Mouse (Mus musculus): ENCODE data around the gene Cntn6. TPM values are rescaled to one million over a fixed set of nuclear protein-coding genes. Genes with fewer than 3 reads are reported as not detected.

The Cntn6 gene
- polyA plus RNA-seq, 1 experiment = not detected

GRCm38 (mm10) chr6:104563993-104564392, 71.4 kb downstream of the Cntn6 start:
- TF ChIP-seq CTCF (IDR thresholded peaks at IDR 0.05; ENCODE audit: borderline replicate concordance, control insufficient read depth, extremely low read depth, insufficient read depth, low read length, poor library complexity) = no peak
- no peak for TF ChIP-seq POLR2A (IDR thresholded peaks at IDR 0.05; ENCODE audit: control insufficient read depth, extremely low read depth, insufficient read depth, low read length, poor library complexity)
- Histone ChIP-seq H3K27me3 (ENCODE audit: control insufficient read depth, insufficient read depth, low read length) (no peaks in the 10 kb centered on the region), H3K27ac (ENCODE audit: control insufficient read depth, insufficient read depth, low read length) (no peak overlapping the region), H3K4me1 (replicated peaks; ENCODE audit: control insufficient read depth, insufficient read depth, low read length) (no peaks in the 10 kb centered on the region), H3K4me3 (ENCODE audit: control insufficient read depth, insufficient read depth, low read length) (no peak overlapping the region), H3K36me3 (ENCODE audit: control insufficient read depth, insufficient read depth, low read length) (no peaks in the 10 kb centered on the region)
- WGBS = 91% methylated on average over 1 of the region's 1 CpGs
- no peak for DNase-seq

DNA sequence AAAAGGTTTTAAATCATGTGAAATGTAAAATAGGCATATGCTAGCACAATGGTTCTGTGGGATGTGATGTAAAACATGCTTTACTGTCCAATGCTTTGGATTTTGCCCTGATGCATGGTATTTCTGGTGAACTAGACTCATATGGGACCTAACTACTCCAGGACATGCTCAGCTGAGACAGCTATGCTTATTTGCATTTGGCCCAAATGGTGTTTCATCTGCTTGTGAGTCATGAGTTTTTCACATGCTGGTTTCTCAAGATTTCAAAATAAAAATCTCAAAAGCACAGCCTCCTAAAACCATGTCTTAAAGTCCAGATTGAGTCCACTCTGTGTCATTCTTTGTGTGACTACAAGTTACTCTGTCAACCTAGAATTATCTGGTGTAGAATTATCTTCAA, 77.0 kb downstream of the Cntn6 start:
- DNase-seq = no peak
- no peak overlapping the region for H3K4me3 ChIP-seq (ENCODE audit: control insufficient read depth, insufficient read depth, low read length)
- TF ChIP-seq CTCF (IDR thresholded peaks at IDR 0.05; ENCODE audit: borderline replicate concordance, control insufficient read depth, extremely low read depth, insufficient read depth, low read length, poor library complexity) (no peak), POLR2A (IDR thresholded peaks at IDR 0.05; ENCODE audit: control insufficient read depth, extremely low read depth, insufficient read depth, low read length, poor library complexity) (no peak)

DNA sequence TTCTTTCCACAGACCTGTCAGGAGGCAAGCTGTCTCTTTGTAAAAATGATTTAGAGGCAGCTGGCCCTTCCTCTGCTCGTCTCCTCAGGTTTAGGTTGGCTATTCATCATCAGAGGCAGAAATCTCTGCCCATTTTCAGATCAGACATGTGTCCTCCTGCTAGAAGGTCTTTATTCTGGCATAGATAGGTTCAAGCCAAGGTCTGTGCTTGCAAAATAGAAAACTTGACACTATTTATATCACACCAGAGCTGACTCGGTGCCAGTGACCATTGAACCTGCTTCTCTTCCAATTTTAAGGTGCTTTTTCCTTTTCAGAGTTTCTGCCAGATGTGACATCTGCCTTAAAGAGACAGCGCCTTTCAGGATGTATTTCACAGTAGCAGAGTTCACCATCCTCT, 95.4 kb downstream of the Cntn6 start:
- Histone ChIP-seq H3K27me3 (ENCODE audit: control insufficient read depth, insufficient read depth, low read length) (no peaks in the 10 kb centered on the region), H3K4me1 (replicated peaks; ENCODE audit: control insufficient read depth, insufficient read depth, low read length) (no peaks in the 10 kb centered on the region), H3K27ac (ENCODE audit: control insufficient read depth, insufficient read depth, low read length) (no peak overlapping the region), H3K36me3 (ENCODE audit: control insufficient read depth, insufficient read depth, low read length) (no peaks in the 10 kb centered on the region), H3K4me3 (ENCODE audit: control insufficient read depth, insufficient read depth, low read length) (no peak overlapping the region)
- 53% methylated on average over 3 of the region's 3 CpGs for WGBS
- TF ChIP-seq POLR2A (IDR thresholded peaks at IDR 0.05; ENCODE audit: control insufficient read depth, extremely low read depth, insufficient read depth, low read length, poor library complexity) (no peak), CTCF (IDR thresholded peaks at IDR 0.05; ENCODE audit: borderline replicate concordance, control insufficient read depth, extremely low read depth, insufficient read depth, low read length, poor library complexity) (no peak)
- DNase-seq = no peak

More for the DNA sequence above, 77.0 kb downstream of the Cntn6 start:
- no peaks in the 10 kb centered on the region for H3K4me1 ChIP-seq (replicated peaks; ENCODE audit: control insufficient read depth, insufficient read depth, low read length)
- no peaks in the 10 kb centered on the region for H3K36me3 ChIP-seq (ENCODE audit: control insufficient read depth, insufficient read depth, low read length)
- H3K27ac ChIP-seq (ENCODE audit: control insufficient read depth, insufficient read depth, low read length) = no peak overlapping the region
- H3K27me3 ChIP-seq (ENCODE audit: control insufficient read depth, insufficient read depth, low read length) = no peaks in the 10 kb centered on the region

DNA sequence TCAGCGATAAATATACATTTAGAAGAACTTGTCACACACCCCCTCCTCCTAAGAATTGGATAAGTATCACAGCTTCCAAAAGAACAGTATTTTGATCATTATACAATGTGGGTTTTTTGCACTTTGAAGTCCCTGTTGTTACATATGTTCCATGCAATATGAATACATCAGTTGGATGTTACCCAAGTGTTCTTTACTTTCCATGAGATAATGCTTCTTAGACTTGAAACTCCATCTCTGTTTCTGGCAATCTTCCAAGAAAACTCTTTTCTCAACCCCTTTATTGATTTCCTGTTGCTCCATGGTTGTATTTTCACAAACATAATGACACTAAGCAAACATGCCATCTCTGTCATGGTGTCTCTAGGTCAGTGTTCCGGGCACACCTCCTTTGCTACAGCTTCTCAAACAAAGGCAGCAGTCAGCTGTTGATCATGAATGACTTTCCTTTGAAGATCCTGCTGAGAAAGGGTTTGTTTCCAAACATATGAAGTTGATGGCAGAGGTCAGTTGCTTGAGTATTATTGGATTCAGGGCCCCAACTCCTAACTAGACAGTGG, 108.3 kb downstream of the Cntn6 start:
- Histone ChIP-seq H3K27ac (ENCODE audit: control insufficient read depth, insufficient read depth, low read length) (no peak overlapping the region), H3K27me3 (ENCODE audit: control insufficient read depth, insufficient read depth, low read length) (no peaks in the 10 kb centered on the region), H3K4me3 (ENCODE audit: control insufficient read depth, insufficient read depth, low read length) (no peak overlapping the region), H3K4me1 (replicated peaks; ENCODE audit: control insufficient read depth, insufficient read depth, low read length) (no peaks in the 10 kb centered on the region), H3K36me3 (ENCODE audit: control insufficient read depth, insufficient read depth, low read length) (no peaks in the 10 kb centered on the region)
- TF ChIP-seq POLR2A (IDR thresholded peaks at IDR 0.05; ENCODE audit: control insufficient read depth, extremely low read depth, insufficient read depth, low read length, poor library complexity) (no peak), CTCF (IDR thresholded peaks at IDR 0.05; ENCODE audit: borderline replicate concordance, control insufficient read depth, extremely low read depth, insufficient read depth, low read length, poor library complexity) (no peak)
- 87% methylated on average over 2 of the region's 2 CpGs for WGBS
- no peak for DNase-seq

- no peaks in the 10 kb centered on the region for H3K4me1 ChIP-seq (replicated peaks; ENCODE audit: control insufficient read depth, insufficient read depth, low read length)
- H3K4me3 ChIP-seq (ENCODE audit: control insufficient read depth, insufficient read depth, low read length) = no peak overlapping the region
- TF ChIP-seq POLR2A (IDR thresholded peaks at IDR 0.05; ENCODE audit: control insufficient read depth, extremely low read depth, insufficient read depth, low read length, poor library complexity) (no peak), CTCF (IDR thresholded peaks at IDR 0.05; ENCODE audit: borderline replicate concordance, control insufficient read depth, extremely low read depth, insufficient read depth, low read length, poor library complexity) (no peak)
- no peaks in the 10 kb centered on the region for H3K27me3 ChIP-seq (ENCODE audit: control insufficient read depth, insufficient read depth, low read length)
- H3K36me3 ChIP-seq (ENCODE audit: control insufficient read depth, insufficient read depth, low read length) = no peaks in the 10 kb centered on the region
- no peak for DNase-seq
- H3K27ac ChIP-seq (ENCODE audit: control insufficient read depth, insufficient read depth, low read length) = no peak overlapping the region
Observed at GRCm38 (mm10) chr6:104602894-104603293, 110.3 kb downstream of the Cntn6 start.

DNA sequence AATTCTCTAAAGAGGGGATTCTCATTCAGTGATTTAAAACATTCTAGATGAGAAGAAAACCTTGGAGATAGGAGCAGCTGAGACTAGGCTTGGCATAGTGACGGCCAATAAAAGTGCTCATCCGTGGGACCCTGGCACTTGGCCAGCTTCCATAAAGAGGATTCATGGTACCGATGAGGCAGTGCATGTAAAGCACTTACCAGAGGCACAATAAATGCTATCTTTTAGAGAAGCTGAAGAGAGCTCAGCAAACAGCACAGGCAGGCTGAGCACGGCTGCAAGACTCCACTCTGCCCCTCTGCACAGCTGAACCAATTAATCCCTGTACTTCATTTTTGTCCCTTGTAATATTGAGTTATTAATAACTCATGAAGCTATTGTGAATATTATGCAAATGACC, 110.8 kb downstream of the Cntn6 start:
- H3K4me3 ChIP-seq (ENCODE audit: control insufficient read depth, insufficient read depth, low read length) = no peak overlapping the region
- H3K4me1 ChIP-seq (replicated peaks; ENCODE audit: control insufficient read depth, insufficient read depth, low read length) = no peaks in the 10 kb centered on the region
- H3K36me3 ChIP-seq (ENCODE audit: control insufficient read depth, insufficient read depth, low read length) = no peaks in the 10 kb centered on the region
- TF ChIP-seq CTCF (IDR thresholded peaks at IDR 0.05; ENCODE audit: borderline replicate concordance, control insufficient read depth, extremely low read depth, insufficient read depth, low read length, poor library complexity) = no peak
- TF ChIP-seq POLR2A (IDR thresholded peaks at IDR 0.05; ENCODE audit: control insufficient read depth, extremely low read depth, insufficient read depth, low read length, poor library complexity) = no peak
- no peak overlapping the region for H3K27ac ChIP-seq (ENCODE audit: control insufficient read depth, insufficient read depth, low read length)
- no peak for DNase-seq
- WGBS = 87% methylated on average over 4 of the region's 4 CpGs
- no peaks in the 10 kb centered on the region for H3K27me3 ChIP-seq (ENCODE audit: control insufficient read depth, insufficient read depth, low read length)

- TF ChIP-seq CTCF (IDR thresholded peaks at IDR 0.05; ENCODE audit: borderline replicate concordance, control insufficient read depth, extremely low read depth, insufficient read depth, low read length, poor library complexity) (no peak), POLR2A (IDR thresholded peaks at IDR 0.05; ENCODE audit: control insufficient read depth, extremely low read depth, insufficient read depth, low read length, poor library complexity) (no peak)
- DNase-seq = no peak
- H3K27ac ChIP-seq (ENCODE audit: control insufficient read depth, insufficient read depth, low read length) = no peak overlapping the region
- no peaks in the 10 kb centered on the region for H3K27me3 ChIP-seq (ENCODE audit: control insufficient read depth, insufficient read depth, low read length)
- H3K36me3 ChIP-seq (ENCODE audit: control insufficient read depth, insufficient read depth, low read length) = no peaks in the 10 kb centered on the region
- H3K4me3 ChIP-seq (ENCODE audit: control insufficient read depth, insufficient read depth, low read length) = no peak overlapping the region
- 71% methylated on average over 3 of the region's 3 CpGs for WGBS
- H3K4me1 ChIP-seq (replicated peaks; ENCODE audit: control insufficient read depth, insufficient read depth, low read length) = no peaks in the 10 kb centered on the region
Observed at GRCm38 (mm10) chr6:104605214-104605613, 112.6 kb downstream of the Cntn6 start.
